Mouse (Mus musculus): ENCODE results near the gene Dcp1a. TPM values are rescaled to one million over a fixed set of nuclear protein-coding genes. Genes with fewer than 3 reads are reported as not detected.

Dcp1a gene
- polyA plus RNA-seq (2015; fragmentation: Illumina TruSeq; extraction: RNeasy Lipid Tissue Mini Kit (QIAGEN cat#74804); ENCODE audit: insufficient read depth, low read depth, low replicate concordance): 3.6 TPM

DNA sequence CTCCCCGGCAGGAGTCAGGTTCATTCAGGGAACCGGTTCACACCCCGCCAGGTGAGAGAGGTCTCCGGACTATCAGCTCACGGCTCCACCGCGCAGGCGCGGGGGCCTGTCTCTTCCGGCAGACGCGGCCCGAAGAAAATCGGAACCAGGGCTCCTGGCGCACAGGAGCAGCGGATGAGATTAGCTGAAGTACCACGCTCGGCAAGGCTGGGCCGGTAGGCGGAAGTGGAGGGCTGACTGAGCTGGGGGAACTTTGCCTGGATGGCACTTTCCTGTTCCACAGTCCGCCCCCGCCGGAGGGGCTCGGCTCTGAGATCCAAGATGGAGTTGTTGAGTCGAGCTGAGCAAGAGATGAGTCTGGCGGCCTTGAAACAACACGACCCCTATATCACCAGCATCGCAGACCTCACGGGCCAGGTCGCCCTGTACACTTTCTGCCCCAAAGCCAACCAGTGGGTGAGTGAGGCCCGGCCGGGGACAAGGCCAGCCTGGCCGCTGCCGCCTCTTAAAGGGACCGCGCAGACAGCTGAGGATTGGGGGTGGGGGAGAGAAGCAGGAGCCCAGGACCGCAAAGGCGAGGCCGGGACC, at the start of gene Dcp1a:
Dcp1a (plus strand) TSS at position 175 of the 588 bp plus-strand sequence.

DNA sequence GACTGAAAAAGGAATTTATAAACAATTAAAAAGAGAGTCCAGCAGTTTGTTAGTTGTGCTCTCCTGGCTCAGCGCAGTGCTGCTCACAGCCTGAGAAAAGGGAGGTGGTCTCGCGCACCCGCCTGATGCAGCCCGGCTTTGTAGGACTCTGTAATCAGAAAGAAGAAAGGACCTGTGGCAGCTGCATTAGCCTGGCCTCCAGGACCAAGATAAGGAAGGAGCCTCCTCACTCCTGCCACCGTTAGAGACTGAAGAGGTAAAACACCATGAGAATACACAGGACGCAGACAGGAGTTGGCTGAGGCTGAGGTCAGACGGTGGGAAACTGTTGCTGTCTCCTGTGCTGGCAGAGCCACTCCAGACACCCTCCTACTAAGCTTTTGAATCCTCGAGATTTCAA, 12.0 kb downstream of the Dcp1a start, which contains the start of gene Cacna1d:
Cacna1d (minus strand) TSS at position 114 of the 400 bp plus-strand sequence.

DNA sequence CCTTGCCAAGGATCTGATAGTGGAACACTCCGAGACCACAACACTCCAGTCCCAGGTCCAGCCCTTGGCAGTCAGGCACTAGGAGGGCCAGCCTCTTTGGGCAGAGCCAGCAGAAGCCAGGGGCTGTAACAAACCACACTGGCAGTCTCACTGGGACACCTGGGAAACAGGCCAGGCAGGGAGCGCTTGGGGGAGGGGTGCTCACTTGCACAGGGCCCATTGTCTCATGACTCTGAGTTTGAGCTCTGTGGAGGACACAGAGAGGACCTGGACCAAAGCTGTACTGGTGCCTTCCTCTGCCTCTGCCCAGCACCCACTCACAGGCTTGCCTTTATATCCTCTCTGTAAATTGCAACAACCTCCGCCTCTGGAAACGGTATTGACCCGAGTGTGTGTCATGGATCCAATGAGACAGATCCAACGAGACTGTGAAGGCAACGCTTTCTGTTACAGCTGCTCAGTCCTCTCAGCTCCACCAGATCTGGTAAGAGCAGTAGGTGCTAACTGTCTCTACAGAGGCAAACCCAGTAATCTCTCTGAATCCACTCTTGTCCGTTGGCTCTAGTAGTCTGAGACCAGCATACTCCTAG, 68.9 kb downstream of the Dcp1a start, which contains the start of gene Tkt:
Tkt (plus strand) TSS at position 229 of the 590 bp plus-strand sequence.

Other genes with a start within 250 kb of the Dcp1a start
- 6.1 TPM for gene Cacna1d, start 11.9 kb downstream of the Dcp1a start, polyA plus RNA-seq (2015; fragmentation: Illumina TruSeq; extraction: RNeasy Lipid Tissue Mini Kit (QIAGEN cat#74804); ENCODE audit: insufficient read depth, low read depth, low replicate concordance)
- gene Tkt, start 68.8 kb downstream of the Dcp1a start, polyA plus RNA-seq (2015; fragmentation: Illumina TruSeq; extraction: RNeasy Lipid Tissue Mini Kit (QIAGEN cat#74804); ENCODE audit: insufficient read depth, low read depth, low replicate concordance): 27.1 TPM
- 16.8 TPM for gene Prkcd, start 146.7 kb downstream of the Dcp1a start, polyA plus RNA-seq (2015; fragmentation: Illumina TruSeq; extraction: RNeasy Lipid Tissue Mini Kit (QIAGEN cat#74804); ENCODE audit: insufficient read depth, low read depth, low replicate concordance)
- 3.4 TPM for gene Rft1, start 174.8 kb downstream of the Dcp1a start, polyA plus RNA-seq (2015; fragmentation: Illumina TruSeq; extraction: RNeasy Lipid Tissue Mini Kit (QIAGEN cat#74804); ENCODE audit: insufficient read depth, low read depth, low replicate concordance)
- gene Sfmbt1, start 235.3 kb downstream of the Dcp1a start, polyA plus RNA-seq (2015; fragmentation: Illumina TruSeq; extraction: RNeasy Lipid Tissue Mini Kit (QIAGEN cat#74804); ENCODE audit: insufficient read depth, low read depth, low replicate concordance): 1.4 TPM

All from pancreas, adult 10 weeks (tissue).